Mouse (Mus musculus) urinary bladder, postnatal 36 days (tissue): ENCODE measurements around the gene Rpl7l1.
"Not testable (repeated sequence)": the region's sequence is repeated elsewhere in the genome, so short reads cannot be mapped to it uniquely, and the experiment has no call there.

Experiments used
- DNase-seq, 2 experiments: peaks; one replicate each; pipeline ENCODE4 v3.0.0; 2022; ENCODE audit warnings: low spot score in 2 of 2, mixed read lengths in 1 of 2

Rpl7l1 gene

DNA sequence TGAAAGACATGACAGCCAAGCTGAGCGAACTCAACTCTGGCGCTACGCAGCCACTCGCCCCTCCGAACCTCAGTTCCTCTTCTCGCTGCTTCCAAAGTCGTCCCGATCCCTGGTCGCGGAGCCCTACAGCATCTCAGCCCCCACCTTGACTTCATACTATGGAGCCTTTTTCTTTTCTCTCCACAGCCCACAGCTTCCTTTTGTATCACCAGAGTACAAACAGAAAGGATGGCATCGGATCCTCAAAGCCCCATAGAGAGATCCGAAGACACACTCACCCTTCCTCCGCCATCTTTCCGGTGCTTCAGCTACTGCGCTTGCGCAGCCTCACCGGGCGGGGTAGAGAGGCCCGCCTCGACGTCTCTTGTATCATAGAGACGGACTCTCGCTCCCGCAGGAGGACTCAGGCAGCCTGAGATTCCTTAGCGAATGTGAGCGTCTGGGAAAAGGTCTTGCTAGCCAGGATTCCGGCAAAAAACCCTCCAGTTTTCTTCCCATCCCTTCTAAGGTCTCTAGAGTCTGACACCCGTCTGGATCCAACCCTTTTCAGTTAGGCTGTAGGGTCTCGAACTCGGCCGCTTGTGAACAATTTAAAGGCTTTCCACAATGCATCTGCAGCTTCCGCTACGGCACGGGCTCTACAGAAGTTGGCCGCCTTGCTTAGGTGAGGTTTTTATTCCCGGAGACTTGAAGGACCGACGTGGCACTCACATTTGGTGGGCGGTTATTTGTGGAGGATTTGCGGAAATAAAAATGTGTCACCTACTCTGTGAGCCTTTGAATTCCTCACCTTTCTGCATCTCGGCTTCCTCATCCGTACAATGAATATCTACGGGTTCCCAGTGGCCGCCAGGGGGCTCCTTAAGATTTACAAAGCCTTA, at the start of gene Rpl7l1:
Rpl7l1 (minus strand) TSS at position 332 of the 881 bp plus-strand sequence.
- DNase-seq: peak; percentile 85 to 89

DNA sequence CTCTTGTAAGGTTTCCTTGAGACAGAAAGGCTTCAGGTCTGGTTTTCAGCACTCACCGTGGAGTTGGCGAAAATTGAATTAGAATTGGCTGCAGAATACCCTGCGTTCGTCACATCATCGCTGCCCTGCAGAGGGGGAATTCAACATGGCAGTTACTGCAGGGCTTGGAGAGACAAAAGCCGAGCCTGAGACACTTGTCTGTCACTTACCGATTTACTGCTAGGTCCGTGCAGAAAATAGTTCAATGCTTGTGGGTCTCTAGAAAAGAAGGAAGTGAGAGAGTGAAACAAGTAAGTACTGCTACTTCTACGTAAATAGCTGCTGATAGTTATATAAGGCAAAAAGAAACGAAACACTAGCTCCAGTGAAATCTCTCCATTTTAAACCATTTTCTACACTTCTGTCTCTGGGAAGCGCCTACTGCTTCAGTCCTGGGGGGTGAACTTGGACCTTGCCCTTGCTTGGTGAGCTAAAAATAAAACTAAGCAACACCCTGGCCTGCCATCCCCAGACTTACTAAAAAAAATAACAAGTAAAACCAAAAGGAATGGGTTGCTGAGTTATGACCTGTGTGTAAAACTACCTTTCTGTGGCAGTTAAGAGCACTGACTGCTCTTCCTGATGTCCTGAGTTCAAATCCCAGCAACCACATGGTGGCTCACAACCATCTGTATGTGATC, 47.5 kb upstream of the Rpl7l1 start:
- DNase-seq: no peak

DNA sequence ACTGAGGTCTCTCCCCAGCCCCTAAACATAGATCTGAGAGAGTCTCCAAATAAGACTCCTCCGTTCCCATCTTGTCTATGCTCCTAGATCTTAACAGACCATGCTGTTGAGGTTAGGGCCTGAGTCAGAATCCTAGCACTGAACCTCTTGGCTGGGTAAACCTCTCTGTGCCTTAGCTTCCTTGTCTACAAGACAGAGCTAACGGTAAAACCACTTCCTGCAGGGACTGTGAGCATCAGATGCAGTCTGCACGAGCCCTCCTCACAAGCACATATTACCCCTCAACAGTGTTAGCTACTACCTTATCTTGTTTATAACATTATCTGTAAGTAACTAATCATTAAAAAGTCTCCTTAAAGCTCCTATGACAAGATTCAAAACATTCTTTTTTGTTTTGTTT, 46.5 kb upstream of the Rpl7l1 start:
- DNase-seq: no peak

DNA sequence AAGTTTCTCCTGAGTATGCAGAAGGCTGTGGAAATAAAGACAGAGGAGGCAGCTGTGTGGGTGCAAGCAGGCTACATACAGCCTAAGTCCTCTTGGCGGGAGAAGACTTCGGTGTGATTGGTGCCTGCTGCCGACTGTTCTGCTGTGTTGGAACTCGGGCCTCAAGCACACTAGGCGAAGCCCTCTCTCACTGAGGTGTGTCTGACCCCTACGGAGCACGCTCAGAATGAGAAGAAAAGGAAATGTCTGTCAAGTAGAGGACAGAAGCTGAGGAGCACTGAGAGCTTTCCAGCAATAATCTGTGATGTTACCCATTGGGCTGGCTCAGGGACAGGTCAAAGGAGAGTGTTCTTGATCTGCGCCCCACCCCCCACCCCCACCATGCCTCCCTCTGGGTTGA, 40.6 kb upstream of the Rpl7l1 start:
- no peak for DNase-seq

DNA sequence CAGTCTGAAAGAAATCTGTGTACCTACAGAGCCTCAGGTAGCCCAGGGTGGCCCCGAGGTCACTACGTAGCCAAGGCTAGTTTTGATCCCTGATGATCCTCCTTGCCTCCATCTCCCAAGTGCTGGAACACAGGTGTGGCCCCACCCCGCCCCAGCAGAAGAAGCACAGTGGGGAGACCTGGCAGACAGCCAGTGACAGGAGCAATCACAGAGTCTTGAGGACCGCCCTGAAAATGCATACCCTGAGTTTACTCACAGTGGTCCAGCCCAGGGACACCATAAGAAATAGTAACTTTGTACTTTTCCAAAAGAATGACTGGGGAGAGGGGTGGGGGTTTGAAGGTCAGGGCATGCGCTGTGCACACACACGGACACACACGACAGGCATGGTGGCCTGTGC, 38.2 kb upstream of the Rpl7l1 start:
- no peak for DNase-seq

DNA sequence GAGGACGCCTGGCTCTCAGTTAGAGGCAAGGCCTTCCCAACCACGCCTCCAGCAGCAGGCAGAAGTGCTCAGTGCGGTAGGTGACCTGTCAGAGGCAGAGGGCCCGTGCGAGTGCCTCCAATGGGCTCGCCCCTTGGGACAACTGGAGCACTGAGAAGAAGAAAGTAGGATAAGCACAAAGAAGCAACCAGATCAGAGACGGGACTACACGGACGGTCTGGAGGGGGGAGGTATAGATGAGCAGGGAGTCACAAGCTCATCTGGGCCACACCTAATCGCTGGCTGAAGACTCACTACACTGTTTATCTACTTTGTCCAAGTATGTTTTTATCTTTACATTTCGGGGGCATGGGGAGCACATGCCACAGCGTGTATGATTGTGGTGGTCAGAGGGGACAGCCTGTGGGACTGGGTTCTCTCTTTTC, 35.3 kb upstream of the Rpl7l1 start:
- no peak for DNase-seq

DNA sequence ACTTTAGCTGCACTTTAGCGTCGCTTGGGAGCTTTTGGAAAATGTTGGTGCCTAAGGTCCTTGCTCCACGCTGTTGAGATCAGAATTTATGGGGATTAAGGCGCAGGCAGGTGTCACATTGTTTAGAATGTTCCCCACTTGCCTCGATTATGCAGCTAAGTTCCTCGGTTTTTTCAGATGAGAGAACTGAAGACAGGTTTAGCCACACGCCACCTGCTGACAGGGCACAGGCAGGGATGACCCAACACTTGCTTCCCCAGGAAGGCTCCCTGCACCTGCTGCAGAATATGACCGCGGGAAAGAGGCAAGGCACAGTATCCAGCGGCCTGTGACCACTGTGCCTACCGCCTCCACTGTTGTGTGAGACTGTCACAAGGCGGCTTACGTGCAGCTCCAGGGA, 33.8 kb upstream of the Rpl7l1 start:
- DNase-seq: no peak

DNA sequence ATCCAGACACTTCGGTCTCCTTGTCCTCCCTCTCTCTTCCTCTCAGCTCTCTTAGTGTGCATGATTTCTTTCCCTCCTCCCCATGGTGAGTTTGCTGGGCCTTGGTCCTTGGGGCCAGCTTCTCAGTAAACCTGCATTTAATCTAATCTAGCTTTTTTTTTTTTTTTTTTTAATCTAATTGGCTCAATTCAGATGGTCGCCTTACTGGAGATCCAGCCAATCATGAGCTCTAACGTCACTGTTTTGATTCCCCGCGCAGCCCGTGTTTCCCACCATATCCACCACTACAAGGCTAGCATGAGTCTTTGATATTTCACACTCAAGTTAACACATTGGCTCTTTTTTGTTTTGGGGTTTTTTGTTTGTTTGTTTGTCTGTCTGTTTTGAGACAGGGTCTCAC, 32.0 kb upstream of the Rpl7l1 start:
- no peak for DNase-seq

DNA sequence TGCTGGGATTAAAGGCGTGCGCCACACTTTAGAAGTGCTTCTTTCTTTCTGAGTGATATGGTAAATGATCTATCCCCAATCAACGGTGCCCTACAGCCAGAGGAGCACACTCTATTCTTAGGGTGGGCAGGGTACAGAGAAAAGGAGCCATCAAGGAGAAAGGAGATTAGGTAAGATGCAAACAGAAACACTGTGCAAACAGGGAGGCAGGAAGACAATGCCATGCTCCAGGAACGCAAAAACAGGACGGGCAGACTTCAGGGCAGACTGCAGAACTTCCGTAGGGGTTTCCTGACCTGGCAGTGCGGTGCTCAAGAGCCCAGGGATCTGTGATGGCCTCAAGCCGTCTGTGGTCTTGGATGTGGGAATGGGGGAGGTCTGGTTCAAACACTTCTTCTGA, 31.2 kb upstream of the Rpl7l1 start:
- no peak for DNase-seq

DNA sequence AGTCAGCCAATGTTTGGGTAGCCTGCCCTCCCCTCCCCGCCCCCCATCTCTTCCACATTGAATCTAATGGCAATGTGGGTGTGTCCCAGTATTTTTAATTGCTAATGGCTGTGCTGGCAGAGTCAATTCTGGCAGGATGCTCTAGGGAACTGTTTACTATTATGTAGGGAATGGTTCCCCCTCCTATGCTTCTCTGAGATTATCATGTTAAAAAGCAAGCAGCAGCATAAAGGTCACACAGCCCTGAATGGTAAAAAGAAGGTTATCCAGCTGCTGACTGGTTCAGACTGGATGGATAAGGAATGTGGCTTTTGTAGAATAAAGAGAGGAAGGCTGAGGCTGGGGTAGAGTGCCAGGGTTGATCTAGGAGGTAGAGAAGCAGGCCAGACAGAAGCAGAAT, 30.0 kb upstream of the Rpl7l1 start:
- DNase-seq: no peak

DNA sequence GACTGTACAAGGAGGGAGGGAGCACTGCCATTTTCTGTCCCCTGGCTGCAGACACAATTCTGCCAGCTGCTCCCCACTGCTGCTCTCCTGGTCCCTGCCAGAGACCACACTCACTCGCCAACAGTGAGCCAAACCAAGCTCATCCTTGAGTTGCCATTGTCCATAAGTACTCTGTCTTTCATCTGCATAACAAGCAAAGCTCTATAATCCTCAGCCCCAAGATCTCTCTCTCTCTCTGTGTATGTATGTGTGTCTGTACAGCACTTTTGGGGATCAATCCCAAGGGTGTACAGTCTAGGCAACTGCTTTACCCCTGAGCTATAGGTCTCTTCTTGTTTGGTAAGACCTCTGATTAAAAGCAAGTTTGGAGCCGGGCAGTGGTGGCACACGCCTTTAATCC, 28.2 kb upstream of the Rpl7l1 start:
- no peak for DNase-seq

DNA sequence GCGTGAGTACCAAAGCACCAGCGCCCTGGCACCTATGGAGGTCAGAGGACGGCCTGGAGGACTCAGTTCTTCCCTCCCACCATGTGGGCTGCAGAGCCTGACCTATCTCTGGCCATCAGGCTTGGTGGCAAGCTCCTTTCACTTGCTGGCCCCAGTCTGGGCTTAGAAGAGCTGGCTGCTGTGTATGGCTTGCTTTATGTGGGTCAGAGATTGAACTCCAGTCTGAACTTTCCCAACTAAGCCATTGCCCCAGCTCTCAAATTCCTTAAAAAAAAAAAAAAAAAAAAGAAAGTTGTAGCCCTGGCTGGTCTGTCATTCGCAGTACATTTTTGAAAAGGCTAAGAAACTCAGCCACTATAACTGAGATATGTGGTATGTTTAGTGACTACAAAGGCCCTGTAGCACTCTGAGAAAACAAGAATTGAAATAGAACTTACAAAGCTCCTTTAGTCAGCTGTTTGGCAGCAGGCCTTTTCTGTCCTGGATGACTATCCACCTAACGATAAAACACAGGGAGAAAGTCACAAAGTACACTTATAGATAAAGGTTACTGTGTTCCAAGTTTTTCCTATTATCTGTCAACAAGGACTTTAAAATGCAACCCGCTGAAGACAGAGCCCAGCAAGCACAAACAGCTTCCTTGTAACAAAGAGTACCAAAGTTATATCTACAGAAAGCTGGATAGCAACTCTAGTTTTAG, 26.8 kb upstream of the Rpl7l1 start:
- no peak for DNase-seq

DNA sequence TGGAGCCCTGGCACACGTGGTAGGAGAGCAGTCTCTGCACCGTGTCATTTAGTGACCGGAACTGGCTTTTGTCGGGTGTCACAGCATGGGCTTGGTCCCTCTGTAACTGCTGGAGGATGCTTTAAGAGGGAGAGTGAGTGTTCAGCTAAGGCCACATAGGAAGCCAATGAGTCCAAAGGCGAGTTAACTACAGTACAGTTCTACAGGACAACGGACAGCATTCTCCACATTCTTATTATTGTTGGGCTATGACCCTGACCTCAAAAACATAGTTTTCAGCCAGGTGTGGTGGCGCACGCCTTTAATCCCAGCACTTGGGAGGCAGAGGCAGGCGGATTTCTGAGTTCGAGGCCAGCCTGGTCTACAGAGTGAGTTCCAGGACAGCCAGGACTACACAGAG, 25.9 kb upstream of the Rpl7l1 start:
- DNase-seq: no peak

DNA sequence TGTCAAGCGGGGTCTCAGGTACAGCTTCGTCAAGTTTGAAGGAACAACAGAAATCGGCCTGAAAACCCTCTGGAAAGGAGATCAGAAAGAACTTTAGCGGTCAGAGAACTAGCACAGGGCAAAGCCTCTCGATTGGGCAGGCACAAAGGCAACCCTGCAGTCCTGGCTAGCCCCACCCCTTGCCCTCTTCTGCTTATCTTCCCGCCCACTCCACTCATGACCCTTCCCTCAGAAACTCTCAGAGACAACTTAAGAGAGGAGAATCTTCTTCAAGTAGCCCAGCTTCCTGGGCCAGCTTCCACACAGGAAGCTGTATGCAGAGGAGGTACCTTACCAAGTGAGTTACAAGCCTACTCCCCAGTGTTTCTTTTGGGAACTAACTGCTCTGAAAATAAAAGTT, 19.3 kb upstream of the Rpl7l1 start:
- DNase-seq: no peak

DNA sequence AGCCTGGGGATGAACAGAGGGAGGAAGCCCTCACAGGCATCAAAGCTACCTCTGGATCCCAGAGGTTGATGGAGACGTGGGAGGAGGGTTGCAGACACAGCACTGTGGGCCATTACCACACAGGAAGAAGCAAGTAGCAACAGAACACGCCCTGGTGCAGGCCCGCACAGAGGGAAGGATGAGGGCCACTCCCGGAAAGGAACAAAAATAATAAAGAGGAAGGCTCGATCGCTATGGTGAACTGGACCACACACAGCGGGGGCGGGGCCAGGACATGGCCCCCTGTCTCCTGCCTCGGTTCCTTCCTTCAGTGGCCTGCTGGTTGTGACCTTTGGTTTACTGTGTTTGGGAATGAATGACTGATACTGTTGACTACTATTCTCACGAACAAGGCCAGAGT, 17.2 kb upstream of the Rpl7l1 start:
- DNase-seq: no peak

DNA sequence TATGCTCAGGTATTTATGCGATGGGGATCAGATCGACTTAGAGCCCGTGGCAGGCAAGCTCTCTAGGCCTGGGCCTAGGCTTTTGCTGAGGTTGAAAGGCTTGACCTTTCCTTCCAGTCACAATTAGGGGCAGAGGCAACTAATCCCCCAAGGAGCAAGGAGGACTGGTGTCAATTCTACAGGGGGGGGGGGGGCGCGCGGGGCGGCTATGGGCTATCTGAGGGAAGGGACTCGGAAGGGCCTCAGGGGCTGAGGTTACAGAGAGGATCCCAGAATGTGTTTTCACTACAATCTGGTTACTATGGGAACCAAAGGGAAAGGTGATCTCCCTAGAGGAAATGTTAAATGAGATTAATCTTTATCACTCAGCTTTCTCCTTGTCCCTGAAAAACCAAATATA, 14.9 kb upstream of the Rpl7l1 start:
- no peak for DNase-seq

DNA sequence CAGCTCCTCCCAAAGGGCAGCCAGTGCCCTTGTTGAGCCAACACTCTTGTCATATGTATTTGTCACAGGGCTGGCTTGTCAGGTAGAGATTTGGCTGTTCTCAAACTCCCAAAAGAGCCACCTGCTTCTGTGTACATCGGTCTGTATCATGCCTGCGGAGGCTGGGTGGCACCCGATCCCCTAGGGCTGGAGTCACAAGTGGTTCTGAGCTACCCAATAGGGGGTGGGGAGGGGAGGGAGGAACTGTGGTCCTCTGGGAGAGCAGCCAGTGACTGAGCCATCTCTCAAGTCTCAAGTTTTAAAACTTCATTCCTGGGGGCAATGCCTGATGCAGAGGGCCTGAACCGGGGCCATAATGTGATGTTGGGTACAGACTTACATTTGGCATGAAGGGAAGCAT, 14.3 kb upstream of the Rpl7l1 start:
- no peak for DNase-seq

DNA sequence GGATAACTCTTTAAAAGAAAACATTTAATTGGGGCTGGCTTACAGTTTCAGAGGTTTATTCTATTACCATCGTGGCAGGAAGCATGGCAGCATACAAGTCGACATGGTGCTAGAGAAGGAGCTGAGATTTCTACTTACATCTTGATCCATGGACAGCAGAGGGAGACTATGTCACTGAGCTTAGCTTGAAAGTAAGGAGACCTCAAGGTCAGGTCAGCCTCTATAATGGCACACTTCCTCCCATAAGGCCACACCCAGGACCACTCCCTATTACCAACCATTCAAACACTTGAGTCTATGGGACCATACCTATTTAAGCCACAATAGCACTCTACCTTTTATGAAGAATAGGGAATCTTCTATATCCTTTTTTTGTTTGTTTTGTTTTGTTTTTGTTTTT, 10.5 kb upstream of the Rpl7l1 start:
- no peak for DNase-seq

DNA sequence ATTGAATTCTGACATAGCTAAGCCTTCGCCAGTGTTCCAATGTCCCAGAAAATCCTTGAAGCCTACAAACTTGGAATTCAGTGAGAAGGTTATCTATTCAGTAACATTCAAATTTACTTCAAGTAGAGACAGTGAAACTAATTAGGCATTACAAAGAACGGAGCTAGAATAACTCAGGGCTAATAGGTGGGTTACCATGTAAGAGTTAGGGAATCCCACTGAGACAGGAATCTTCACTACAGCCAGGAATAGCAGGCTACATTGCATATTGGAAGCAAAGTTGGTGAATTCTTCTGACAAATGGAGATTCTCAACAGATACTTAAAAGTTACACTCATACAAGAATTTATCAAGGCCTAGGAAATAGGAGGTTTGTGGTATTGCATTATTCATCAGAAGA, 5.5 kb upstream of the Rpl7l1 start:
- not testable (repeated sequence) for DNase-seq

DNA sequence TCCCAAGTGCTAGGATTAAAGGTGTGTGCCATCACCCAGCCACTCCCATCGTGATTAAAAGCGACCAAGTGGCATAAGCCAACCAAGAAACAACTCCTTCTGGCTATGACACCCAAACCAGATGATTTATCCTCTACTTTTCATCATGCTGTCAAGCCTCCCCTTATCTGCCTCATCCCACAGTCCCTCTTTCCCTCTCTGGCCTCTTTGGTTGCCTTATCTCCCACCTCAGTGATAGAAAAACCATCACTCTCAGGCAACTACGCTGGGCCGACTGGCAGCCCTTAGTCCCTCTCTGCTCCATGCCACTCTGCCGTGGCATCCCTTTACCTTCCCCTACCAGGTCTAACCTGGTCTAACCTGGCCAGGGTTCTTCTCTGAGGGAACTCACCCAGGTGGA, 4.5 kb upstream of the Rpl7l1 start:
- no peak for DNase-seq

DNA sequence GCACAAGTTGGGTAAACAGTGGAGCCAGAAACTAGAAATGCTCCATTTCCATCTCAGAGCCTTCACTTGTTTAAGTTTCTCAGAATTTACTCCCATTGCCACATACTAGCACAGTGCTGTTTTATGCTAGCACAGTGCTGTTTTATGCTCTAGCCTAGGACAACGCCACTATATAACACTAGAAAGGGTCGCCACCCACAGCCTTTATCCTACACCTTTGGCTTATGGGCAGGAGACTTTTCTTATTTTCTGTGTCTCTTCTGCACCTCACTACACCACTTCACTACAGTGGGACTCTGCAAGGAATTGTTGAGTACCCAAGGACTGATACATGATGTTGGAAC, 722 bp upstream of the Rpl7l1 start:
- DNase-seq: no peak

DNA sequence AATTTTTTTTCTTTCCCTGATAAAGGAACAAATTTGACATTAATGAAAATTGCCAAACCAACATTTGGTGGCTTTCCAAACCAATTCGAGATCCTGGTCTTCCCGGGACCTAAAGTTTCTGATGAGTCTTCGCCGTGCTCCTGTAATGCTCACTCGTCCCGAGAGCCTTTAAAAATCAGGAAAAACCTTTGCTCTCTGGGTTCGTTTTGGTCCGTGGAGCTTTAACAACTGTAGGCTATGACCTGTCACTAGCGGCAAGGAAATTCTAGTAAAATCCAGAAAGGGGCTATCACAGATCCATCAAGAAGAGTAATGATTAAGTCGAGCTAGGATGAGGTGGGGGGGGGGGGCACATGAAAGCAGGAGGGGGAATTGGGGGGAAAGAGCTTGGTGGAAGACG, 596 bp downstream of the Rpl7l1 start:
- no peak for DNase-seq

DNA sequence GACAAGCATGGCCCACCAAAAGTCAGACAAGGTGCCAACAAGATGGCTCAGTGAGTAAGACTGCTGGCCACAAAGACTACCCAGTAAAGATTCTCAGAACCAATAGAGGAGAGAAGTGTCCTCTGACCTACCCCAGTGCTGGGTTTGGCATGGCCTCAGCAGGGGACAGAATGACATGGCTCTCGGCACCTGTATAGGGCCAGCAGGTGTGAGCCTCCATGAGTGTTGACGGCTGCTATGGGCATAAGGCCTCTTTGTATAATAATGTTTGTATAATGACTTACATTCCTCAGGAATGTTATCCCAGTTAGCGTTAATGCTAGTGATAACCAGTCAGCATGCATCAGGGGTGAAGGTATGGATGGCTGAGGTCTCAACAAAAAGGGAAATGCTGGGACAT, 6.4 kb downstream of the Rpl7l1 start:
- DNase-seq: no peak
